Mouse (Mus musculus): ENCODE results near the gene Aspm.
"Not testable (repeated sequence)": the region's sequence is repeated elsewhere in the genome, so short reads cannot be mapped to it uniquely, and the experiment has no call there.

The Aspm gene

DNA sequence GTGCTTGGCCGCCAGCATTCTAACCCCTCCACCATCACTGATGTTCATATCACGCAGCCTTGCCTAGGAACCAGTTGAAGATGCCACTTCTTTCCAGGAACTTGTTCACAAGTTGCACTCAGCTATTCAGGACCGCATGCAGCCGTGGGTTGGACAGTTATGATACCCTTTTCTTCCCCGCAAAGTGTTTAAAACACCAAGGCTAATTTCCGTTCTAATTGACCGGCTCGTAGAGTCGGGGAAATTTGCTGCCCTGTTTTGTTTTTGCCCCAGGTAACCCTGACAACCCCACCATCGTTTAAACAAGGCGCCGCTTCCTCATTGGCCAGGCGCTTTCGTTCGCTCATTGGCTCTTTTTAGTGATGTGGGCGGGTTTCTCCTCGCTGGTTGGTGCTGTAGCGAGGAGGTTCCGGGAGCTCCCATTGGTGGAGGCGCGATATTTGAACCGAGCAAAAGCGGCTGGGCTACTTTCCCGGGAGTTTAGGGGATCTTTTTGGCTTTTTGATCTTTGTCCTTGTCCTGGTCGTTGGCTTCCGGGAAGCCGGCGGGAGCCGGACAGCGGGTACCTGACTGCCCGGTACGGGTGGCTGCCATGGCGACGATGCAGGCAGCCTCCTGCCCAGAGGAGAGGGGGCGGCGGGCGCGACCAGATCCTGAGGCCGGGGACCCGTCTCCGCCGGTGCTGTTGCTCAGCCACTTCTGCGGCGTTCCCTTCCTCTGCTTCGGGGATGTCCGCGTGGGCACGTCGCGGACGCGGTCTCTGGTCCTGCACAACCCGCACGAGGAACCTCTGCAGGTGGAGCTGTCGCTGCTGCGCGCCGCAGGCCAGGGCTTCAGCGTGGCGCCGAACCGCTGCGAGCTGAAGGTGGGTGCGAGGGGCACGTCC lies at the start of gene Aspm:
Aspm (plus strand) TSS at position 433 of the 886 bp plus-strand sequence.
- peak; percentile 92 for DNase-seq

DNA sequence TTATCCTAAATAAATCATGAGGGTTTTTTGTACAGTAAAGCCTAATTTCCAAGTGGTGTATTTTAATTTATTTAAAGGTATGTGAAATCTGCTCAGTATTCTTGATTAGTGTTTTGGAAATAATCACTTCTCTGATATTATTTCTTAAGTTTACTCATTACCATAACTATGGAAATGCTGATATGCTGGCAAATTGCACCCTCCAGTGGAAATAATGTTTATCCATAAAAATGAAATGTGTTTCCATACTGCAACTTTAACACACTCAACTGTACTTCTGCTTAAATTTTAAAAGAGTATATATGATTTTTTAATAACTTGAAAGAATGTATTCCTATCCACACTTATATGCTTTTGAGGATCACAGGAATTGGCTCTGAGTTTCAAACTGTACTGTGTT lies 48.8 kb upstream of the Aspm start:
- DNase-seq = no peak

DNA sequence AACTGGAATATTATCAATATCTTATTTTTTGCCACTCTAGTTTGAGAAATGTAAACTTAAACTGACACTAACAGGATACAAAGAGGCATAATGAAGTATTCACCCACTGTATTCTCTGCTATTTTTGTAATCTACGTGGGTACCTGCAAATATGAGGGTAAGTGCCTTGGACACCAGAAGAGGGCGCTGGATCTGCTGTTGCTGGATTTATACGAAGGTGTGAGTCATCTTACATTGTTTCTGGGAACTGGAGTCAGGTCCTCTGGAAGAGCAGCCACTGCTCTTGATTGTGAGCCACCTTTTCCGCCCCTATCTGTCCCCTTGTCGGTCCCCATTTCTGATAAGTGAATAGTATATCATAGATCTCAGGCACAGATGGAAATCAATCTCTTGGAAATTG lies 46.9 kb upstream of the Aspm start:
- no peak for DNase-seq

DNA sequence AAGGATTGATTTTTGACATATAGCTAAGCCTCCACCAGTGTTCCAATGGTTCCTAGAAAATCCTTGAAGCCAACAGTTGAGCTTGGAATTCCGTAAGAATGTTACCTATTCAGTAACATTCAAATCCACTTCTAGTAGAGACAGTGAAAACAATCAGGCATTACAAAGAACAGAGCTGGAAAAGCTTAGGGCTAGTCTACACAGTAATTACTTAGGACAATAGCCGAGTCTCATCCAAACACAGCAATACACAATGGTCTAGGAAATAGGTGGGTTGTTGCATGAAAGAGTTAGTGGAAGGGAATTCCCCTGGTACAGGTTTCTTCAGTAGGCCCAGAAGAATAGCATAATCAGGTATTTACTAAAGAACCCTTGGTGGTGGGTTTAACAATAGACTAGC lies 42.2 kb upstream of the Aspm start:
- not testable (repeated sequence) for DNase-seq

DNA sequence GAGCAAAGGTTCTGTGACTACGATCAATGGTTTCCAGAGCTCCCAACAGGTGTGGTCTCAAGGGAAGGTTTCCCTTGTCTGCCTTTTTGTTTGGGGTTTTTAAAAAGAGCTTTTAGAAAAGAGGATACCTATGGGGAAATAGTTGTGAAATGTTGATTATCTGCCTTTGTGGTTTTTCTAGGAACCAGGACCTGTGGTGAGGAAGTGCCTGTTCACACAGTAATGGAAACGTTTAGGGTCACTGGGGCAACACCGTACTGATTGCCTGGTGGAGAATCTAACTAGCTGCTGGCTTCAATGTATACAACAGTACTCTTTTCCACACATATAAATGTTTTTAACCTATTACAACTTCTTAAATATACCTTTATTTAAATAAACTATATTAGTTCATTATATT lies 41.1 kb upstream of the Aspm start:
- no peak for DNase-seq

DNA sequence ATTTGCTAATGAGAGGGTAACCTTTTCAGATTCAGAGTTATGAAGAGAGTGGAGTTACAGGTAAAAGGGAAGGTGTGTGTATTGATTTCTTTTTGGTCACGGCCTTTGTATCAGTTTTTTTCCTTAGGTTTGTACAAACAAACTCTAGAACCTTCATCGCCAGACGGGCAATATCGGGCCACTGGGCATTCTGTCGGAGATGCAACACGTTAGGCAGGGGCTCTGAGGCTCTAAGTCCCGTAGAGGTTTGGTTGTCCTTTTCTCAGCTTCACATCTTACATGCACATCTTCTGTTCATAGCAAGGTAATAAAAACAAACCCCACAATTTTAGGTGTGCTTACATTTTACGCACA lies 33.1 kb upstream of the Aspm start:
- DNase-seq = no peak

DNA sequence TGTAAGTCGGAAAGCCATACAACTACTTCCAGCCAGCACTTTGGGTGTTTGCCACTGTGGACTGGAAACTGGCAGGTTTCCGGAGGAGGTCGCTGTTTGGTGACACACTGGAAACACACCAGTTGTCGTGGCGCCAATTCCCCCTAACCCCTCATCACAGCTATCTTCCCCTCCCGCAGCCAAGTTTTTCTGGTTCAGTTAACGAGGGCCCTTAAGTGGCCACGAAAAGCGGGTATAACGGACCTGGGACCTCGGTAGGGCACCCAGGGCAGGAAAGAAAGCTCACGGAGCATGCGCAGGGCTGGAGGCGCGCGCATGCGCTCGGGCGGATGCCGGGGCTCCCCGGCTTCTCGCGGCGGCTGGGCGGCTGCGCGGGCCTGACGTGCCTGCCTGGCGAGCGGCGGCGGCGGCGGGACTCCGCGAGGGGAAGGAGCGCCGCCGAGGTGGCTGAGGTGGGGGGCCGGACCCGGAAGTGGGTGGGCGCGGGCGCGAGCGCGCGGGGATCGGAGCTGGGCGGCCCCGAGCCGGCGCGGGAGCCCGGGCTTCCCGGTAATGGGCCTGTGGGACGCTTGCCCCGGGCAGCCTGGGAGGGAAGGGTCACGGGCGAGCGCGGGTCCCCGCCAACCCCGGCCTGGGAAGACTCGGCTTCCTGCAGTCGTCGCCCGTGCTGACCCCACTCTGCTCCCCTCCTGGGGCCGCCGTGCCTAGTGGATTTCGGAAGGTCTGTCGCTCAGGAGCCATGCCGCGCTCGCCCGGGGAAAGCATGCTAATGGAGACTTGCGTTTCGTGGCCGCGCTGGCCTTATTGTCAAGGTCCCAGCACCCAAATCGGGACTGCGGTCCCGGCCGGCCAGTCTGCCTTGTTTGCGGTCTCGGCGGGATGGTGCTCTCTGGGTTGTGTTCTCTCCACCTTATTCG lies 32.4 kb upstream of the Aspm start, which contains the start of gene Zbtb41:
Zbtb41 (plus strand) TSS at position 414 of the 917 bp plus-strand sequence.
- DNase-seq = peak; percentile 84 to 87

DNA sequence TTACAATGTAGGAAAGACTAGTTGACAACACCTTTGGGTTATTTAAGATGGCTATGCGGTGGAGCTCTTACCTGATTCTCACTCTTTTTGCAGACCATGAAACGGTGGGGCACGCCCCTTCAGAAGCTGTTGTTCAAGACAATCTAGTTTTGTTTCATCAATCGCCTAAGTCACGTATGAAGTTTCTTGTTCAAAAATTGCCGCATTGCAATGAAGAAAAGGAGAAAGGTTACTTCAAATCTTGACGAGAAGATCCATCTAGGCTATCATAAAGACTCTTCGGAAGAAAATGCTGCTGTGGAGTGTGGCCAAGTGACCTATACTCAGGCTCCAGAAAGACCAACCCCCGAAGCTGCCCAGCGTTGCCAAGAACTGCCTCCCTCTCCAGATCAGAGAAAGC lies 31.6 kb upstream of the Aspm start:
- DNase-seq = peak; percentile 58 to 69

DNA sequence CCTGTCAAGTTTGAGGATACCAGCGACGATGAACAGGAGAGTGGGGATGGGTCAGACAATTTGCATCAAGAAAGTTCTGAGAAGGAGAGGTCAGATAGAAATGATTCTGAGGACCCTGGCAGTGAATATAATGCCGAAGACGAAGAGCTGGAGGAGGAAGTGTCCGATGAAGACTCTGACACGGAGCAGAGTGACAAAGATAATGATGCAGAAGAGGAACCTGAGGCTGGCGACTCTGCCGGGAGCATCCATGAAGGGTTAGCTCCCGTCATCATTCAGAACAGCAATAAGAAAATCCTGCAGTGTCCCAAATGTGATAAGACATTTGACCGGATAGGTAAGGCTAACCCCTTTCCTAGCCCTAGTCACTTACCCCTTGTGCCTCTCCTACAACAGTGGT lies 30.6 kb upstream of the Aspm start:
- DNase-seq = no peak

DNA sequence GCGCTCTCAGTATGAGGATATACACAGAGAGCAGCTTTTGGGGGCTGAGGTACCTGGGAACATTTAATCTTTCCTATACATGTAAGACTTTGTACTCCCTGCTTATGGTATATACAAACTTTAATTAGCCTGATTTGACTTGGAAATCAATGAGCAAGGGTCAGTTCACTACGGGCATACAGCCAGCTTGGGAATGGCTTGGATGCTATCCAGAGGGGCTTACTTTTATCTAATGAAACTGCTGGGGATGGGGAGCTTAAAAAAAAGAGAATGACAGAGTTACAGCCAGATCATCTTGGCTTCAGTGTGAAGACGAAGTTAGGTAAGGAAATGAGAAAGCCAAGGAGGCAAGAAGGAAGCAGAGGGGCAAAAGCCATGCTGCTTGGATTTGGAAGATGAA lies 29.6 kb upstream of the Aspm start:
- DNase-seq = peak; percentile 17 to 26

DNA sequence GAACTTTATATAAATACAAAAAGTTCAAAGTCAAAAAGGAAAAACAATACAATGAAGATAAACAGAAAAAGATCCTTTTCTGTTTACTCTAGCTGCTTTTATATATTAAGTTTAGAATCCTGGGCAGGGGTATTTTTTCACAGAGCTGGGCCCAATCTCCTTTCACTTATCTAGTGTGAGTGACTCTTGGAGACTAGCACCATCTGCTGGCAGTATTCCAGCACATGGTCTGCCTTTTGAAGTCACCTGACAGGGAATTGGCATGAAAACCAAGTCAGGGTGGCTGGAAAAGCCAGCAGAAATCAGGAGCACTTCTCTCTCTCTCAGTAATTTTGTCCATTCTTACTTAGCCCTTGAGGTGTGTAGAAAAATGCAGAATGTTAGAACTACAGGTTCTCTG lies 16.2 kb upstream of the Aspm start:
- peak; percentile 51 to 60 for DNase-seq

DNA sequence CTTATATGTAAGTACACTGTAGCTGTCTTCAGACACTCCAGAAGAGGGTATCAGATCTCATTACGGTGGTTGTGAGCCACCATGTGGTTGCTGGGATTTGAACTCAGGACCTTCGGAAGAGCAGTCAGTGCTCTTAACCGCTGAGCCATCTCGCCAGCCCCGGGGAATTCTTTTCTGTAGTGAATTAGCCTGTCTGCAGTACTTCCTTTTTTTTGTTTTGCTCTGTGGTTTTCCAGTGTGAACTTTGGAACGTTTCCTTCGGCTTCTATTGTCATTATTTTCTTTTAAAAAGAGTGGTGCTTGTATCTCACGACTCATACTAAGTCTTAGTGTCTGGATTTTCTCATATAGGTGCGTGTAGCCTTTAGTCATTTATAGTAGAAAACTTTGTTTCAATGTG lies 11.5 kb upstream of the Aspm start:
- not testable (repeated sequence) for DNase-seq

DNA sequence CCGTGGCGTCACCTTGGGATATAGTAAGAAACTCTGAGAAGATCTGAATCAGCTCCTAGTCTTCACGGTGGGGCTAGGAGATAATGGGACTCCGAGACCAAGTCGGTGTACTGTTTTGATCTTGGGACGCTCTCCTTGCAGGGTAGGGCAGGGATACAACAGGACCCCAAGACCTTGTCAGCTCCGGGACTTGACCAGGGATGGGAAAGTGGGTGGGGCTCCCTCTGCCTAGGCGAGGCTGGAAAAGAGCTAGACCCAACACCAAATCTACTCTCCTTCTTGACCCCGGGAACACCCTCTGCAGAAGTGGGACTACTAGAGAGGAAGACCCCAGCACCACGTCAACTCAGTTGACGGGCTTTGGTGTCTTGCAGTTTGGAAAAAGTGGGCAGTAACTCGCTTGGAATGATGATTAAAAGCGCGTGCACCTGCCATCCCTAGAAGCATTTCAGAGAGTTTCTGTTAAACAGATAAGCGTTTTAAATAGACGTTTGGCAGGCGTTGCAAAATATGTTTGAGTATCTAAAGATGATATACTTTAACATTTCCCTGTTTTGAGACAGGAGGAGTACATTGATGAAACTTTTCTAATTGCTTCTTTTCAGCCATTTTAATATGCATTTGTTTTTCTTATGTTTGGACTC lies 776 bp downstream of the Aspm start:
- DNase-seq = peak in 1 of 2 experiments; percentile 4

DNA sequence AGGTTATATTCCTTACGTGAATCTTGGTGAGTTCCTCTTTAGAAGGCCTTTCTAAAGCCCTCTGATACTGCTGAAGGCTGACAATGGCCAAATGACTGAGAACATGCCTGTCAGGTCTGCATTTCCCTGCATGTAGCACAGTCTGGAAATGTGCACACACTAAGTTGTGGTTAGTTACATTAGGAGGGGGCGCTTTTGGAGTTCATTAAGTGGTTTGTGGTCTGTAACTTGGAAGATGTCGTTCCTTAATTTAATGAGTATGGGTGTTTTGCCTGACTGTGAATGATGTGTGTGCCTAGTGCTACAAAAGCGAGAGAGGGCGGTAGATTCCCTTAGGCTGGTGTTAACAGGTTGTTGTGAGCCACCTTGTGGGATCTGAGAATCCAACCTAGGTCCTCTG lies 6.2 kb downstream of the Aspm start:
- no peak for DNase-seq

DNA sequence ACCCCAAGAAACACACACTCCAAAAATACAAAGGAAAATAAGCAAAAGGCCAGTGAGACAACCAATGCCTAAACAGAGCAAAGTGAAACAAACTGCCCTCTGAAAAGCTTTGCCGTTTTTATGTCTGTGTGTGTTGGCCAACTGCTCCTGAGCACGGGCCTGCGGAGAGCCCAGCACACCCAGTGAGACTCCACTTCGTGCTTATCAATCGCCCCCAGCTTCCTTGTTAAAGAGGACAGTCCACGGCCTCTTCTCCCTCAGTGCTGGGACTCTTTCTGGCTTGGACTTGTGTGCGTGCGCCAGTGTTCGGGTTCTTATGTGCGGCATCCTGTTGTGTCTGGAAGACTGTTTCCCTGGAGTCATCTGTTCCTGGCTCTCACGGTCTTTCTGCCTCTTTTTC lies 11.4 kb downstream of the Aspm start:
- DNase-seq = no peak

DNA sequence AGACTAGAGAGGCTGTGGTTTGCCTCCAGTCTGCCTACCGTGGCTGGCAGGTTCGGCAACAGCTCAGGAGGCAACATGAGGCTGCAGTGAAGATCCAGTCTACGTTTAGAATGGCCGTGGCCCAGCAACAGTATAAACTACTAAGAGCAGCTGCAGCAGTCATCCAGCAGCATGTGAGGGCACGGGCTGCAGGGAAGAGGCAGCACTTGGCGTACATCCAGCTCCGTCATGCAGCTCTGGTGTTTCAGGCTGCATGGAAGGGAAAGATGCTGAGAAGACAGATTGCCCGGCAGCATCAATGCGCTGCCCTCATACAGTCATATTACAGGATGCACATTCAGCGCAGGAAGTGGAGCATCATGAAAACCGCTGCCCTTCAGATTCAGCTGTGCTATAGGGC lies 24.3 kb downstream of the Aspm start:
- DNase-seq = no peak

DNA sequence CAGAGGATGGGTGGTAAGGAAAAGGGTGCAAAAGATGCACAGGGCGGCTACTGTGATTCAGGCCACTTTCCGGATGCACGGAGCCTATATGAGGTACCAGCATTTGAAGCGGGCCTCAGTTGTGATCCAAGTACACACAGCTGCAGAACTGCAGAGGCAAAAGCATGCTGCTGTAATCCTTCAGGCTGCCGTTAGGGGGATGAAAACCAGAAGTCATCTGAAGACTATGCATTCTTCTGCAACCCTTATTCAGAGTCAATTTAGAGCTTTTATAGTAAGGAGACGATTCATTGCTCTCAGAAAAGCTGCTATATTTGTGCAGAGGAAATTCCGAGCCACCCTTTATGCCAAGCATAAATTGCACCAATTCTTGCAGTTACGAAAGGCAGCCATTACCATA lies 25.7 kb downstream of the Aspm start:
- DNase-seq = no peak

DNA sequence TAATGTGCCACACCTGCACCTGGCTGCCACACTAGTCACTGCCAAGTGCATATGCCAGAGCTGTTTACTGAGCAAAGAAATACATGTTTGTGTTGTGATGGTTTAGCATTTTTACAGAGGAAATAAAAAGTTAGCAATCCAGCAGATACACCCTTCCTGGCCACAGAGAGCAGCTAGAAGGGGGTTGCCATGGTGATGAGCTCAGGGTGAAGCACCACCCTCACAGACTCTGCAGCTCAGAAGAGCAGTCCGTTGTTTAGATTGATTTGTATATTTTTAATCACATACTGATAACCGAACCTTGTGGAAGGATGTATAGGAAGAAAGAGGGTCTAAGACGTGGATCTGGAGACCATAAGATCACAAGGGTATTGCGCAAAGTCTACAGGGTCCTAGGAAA lies 26.6 kb downstream of the Aspm start:
- no peak for DNase-seq

DNA sequence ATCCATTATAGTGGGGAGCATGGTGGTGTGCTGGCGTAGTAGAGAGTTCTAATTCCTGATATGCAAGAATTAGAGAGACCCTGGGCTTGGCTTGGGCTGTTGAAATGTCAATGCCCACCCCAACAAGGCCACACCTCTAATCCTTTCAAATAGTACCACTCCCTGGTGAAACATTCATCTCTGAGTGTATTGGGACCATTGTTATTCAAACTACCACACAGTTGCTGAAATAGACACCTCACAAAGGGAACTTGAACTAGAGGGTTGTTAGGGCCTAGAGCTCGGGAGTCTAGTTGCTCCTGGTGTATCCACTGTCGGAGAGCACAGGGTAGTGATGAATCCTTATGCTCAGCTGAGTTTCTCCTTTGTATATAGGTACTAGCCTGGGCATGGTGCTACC lies 40.1 kb downstream of the Aspm start:
- DNase-seq = no peak

DNA sequence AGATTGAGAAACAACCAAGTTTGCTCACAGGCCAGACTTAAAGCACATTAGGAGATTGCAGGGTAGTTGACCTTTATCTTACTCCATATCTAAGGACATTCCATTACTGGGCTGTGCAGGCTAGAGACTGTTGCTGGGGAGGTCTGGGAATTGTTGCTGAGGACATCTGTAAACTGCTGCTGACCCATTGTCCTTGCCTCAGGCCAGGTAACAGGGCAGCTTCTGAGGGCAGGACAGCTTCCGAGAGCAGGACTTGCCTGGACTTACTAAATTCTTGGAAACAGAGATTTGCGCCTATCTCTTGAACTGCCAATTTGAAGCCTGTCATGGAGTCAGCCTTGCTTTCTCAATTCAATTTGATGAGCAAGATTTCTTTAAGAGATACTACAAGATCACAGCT lies 40.8 kb downstream of the Aspm start:
- DNase-seq = no peak

DNA sequence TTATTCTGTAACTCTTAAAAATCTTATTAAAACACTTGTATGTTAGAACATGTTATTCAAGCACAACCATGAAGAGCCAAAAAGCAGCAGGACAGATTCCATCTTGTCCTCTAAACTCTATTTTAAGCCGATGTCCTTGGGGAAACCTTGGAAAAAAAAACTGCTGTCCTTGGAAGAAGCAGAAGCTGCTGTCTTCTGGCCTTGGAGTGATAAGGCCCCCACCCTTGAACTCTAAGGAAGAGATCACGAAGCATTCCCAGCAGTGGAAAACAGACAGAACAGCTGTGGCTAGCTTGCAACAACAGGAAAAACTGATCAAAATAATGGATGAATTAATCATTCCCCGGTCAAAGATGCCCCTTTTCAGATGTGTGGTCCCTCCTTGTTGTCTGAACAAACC lies 41.6 kb downstream of the Aspm start:
- no peak for DNase-seq

DNA sequence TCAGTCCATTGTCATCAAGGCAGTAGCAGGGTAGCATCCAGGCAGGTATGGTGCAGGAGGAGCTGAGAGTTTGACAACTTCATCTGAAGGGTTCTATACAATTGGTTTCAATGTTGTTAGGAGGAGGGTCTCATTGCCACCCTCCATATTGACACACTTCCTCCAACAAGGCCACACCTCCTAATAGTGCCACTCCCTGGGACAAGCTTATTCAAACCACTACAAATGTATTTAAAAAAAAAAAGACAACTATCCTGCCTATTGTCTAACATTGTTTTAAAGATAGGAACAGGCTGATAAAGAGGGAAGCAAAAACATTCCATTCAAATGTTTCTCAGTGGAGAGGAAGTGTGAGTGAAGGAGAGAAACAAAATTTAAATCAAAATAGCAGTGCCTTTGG lies 45.2 kb downstream of the Aspm start:
- no peak for DNase-seq

DNA sequence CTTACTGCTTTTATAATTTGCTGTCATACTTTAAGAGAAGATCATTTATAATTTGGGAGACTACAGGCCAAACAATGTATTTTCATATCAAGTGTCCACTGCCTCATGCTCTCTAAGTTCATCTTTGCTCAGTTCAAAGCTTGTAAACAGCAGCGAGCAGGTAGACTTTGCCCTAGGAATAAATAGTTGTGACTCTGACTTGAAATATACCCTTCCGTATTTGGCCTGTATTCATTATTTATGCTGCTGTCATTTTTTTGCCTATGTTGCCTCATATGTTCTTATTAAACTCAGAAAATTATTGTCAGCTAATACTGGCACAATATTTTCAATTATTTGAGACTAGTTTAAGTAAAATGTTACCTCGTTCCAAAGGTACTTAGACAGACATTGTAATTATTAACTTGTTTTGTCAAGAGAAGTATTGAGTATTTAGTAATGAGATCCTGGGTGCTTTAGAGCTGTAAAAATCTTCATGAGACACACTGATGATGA lies 46.7 kb downstream of the Aspm start, which contains the start of gene F13b:
F13b (plus strand) TSS at position 445 of the 495 bp plus-strand sequence.
- peak; percentile 5 to 34 for DNase-seq
